Comparison of ENCODE assay signal across 7 mouse cellular contexts in genomic region chr1:54925451-54925934, GRCm38 (mm10). TPM values are rescaled to one million over a fixed set of nuclear protein-coding genes. Genes with fewer than 3 reads are reported as not detected.
A peak's percentile ranks its signal among the peaks of the same experiment; 100 is the strongest.
DNase-seq lines count a peak whose midpoint lies in the region; ATAC-seq and TF ChIP-seq lines count a peak whose summit lies in the region.

No protein-coding gene starts in this region.

- intact Hi-C loops in heart, postnatal 36 days (cut with DNase I): loop anchor here (5.0 kb wide), 1 partner anchor 673 kb away; the partner anchor contains the start of gene Ccdc150

- H3K4me2 ChIP-seq in embryonic facial prominence, embryonic 11.5 days (ENCODE audit: low read depth, low read length): peak overlapping the region; percentile 88
- peak overlapping the region; percentile 78 for H3K4me2 ChIP-seq in limb, embryonic 13.5 days (replicated peaks)
- H3K4me2 ChIP-seq in midbrain, embryonic 12.5 days (replicated peaks): peak overlapping the region; percentile 82
- H3K4me2 ChIP-seq in stomach, embryonic 16.5 days (ENCODE audit: low read depth, low read length): peak overlapping the region; percentile 89

- no peak for TF ChIP-seq RAD21 in MEL (IDR thresholded peaks at IDR 0.05; ENCODE audit: low read depth, low read length)

- H3K27me3 ChIP-seq in MEL (ENCODE audit: control insufficient read depth in 1 of 2, insufficient read depth in 2 of 2, low read length in 2 of 2): peaks cover 0 to 1% of the 10 kb centered on the region in 2 experiments; a peak in 2 of 4 replicates
- no peaks in the 10 kb centered on the region for H3K27me3 ChIP-seq in embryonic facial prominence, embryonic 11.5 days (ENCODE audit: control insufficient read depth, insufficient read depth, low read length)
- no peaks in the 10 kb centered on the region for H3K27me3 ChIP-seq in limb, embryonic 13.5 days
- H3K27me3 ChIP-seq in midbrain, embryonic 12.5 days: peaks cover 15% of the 10 kb centered on the region
- no peaks in the 10 kb centered on the region for H3K27me3 ChIP-seq in stomach, embryonic 16.5 days (ENCODE audit: control insufficient read depth, insufficient read depth, low read length)

- under 1% methylated on average over 30 of the region's 30 CpGs for WGBS in embryonic facial prominence, embryonic 11.5 days
- WGBS in limb, embryonic 13.5 days: 1% methylated on average over 29 of the region's 30 CpGs
- under 1% methylated on average over 28 of the region's 30 CpGs for WGBS in midbrain, embryonic 12.5 days
- 1% methylated on average over 28 of the region's 30 CpGs for WGBS in stomach, embryonic 16.5 days

- peak overlapping the region; percentile 55 to 75 for H3K4me3 ChIP-seq in MEL (ENCODE audit: control insufficient read depth in 1 of 2, insufficient read depth in 1 of 2, low read depth in 2 of 2, low read length in 2 of 2)
- H3K4me3 ChIP-seq in embryonic facial prominence, embryonic 11.5 days (ENCODE audit: low read depth, low read length): peak overlapping the region; percentile 83
- peak overlapping the region; percentile 88 for H3K4me3 ChIP-seq in limb, embryonic 13.5 days
- H3K4me3 ChIP-seq in midbrain, embryonic 12.5 days: peak overlapping the region; percentile 82
- peak overlapping the region; percentile 76 for H3K4me3 ChIP-seq in stomach, embryonic 16.5 days (replicated peaks; ENCODE audit: low read length)

- no peak for TF ChIP-seq CTCF in MEL (IDR thresholded peaks at IDR 0.05 in 2 of 3, conservative IDR thresholded peaks at IDR 0.05 in 1 of 3; ENCODE audit: control insufficient read depth in 1 of 3, insufficient read depth in 1 of 3, low read depth in 2 of 3, low read length in 3 of 3, poor library complexity in 1 of 3, severe bottlenecking in 1 of 3)

- no peak for ATAC-seq in embryonic facial prominence, embryonic 11.5 days (replicated peaks; ENCODE audit: insufficient number of reproducible peaks, low FRiP score, low TSS enrichment, low read depth)
- ATAC-seq in limb, embryonic 13.5 days (ENCODE audit: low FRiP score, low read depth): peak; percentile 17
- no peak; the same call in 1 of the 2 replicates for ATAC-seq in midbrain, embryonic 12.5 days (ENCODE audit: low FRiP score, low read depth)
- ATAC-seq in stomach, embryonic 16.5 days (ENCODE audit: insufficient read depth, low FRiP score): no peak; the same call in none of the 2 replicates

- peak overlapping the region; percentile 88 for H3K9ac ChIP-seq in MEL (ENCODE audit: control insufficient read depth, low read depth, low read length, poor library complexity, severe bottlenecking)
- H3K9ac ChIP-seq in embryonic facial prominence, embryonic 11.5 days (replicated peaks; ENCODE audit: low read length): peak overlapping the region; percentile 94
- peak overlapping the region; percentile 93 for H3K9ac ChIP-seq in limb, embryonic 13.5 days
- peak overlapping the region; percentile 85 for H3K9ac ChIP-seq in midbrain, embryonic 12.5 days (replicated peaks)
- H3K9ac ChIP-seq in stomach, embryonic 16.5 days (ENCODE audit: low read length): peak overlapping the region; percentile 81

- H3K36me3 ChIP-seq in MEL (ENCODE audit: control insufficient read depth in 1 of 2, insufficient read depth in 2 of 2, low read length in 2 of 2): peaks cover 0 to 18% of the 10 kb centered on the region in 2 experiments; a peak in 2 of 4 replicates
- no peaks in the 10 kb centered on the region for H3K36me3 ChIP-seq in embryonic facial prominence, embryonic 11.5 days (replicated peaks; ENCODE audit: control insufficient read depth, insufficient read depth, low read depth, low read length)
- H3K36me3 ChIP-seq in limb, embryonic 13.5 days: no peaks in the 10 kb centered on the region
- H3K36me3 ChIP-seq in midbrain, embryonic 12.5 days: no peaks in the 10 kb centered on the region
- no peaks in the 10 kb centered on the region for H3K36me3 ChIP-seq in stomach, embryonic 16.5 days (ENCODE audit: control insufficient read depth, insufficient read depth, low read length)

- no peaks in the 10 kb centered on the region for H3K79me2 ChIP-seq in MEL (ENCODE audit: control insufficient read depth, insufficient read depth, low read length, poor library complexity)

- H3K27ac ChIP-seq in MEL (ENCODE audit: control insufficient read depth, low read depth, low read length): no peak overlapping the region
- peak overlapping the region; percentile 82 for H3K27ac ChIP-seq in embryonic facial prominence, embryonic 11.5 days (replicated peaks; ENCODE audit: low read depth, low read length)
- H3K27ac ChIP-seq in limb, embryonic 13.5 days: peak overlapping the region; percentile 88
- peak overlapping the region; percentile 89 for H3K27ac ChIP-seq in midbrain, embryonic 12.5 days (replicated peaks)
- peak overlapping the region; percentile 80 for H3K27ac ChIP-seq in stomach, embryonic 16.5 days (ENCODE audit: low read length)

- H3K4me1 ChIP-seq in MEL (ENCODE audit: control insufficient read depth in 1 of 2, insufficient read depth in 2 of 2, low read length in 2 of 2): peaks cover under 1 to 22% of the 10 kb centered on the region in 2 experiments; a peak in 3 of 4 replicates
- H3K4me1 ChIP-seq in embryonic facial prominence, embryonic 11.5 days (ENCODE audit: control insufficient read depth, insufficient read depth, low read length): no peaks in the 10 kb centered on the region
- peaks cover 41% of the 10 kb centered on the region for H3K4me1 ChIP-seq in limb, embryonic 13.5 days
- H3K4me1 ChIP-seq in midbrain, embryonic 12.5 days: peaks cover 12% of the 10 kb centered on the region
- peaks cover 22% of the 10 kb centered on the region for H3K4me1 ChIP-seq in stomach, embryonic 16.5 days (ENCODE audit: control insufficient read depth, insufficient read depth, low read length)

- peak; percentile 50 for DNase-seq in CD4-positive helper T cell, adult 2 months (ENCODE audit: low read depth, low spot score)
- DNase-seq in MEL (ENCODE audit: low read depth, low spot score): peak; percentile 63
- peak; percentile 54 for DNase-seq in embryonic facial prominence, embryonic 11.5 days (ENCODE audit: low spot score)
- peak; percentile 52 to 65 for DNase-seq in heart, postnatal 36 days

- no peak for TF ChIP-seq EP300 in MEL (IDR thresholded peaks at IDR 0.05; ENCODE audit: low read depth in 1 of 2, low read length in 2 of 2)

- 0 out of 4 replicates have a peak, but pooled peaks of 1 of the 2 experiments have one; percentile 8 for TF ChIP-seq POLR2A in MEL (IDR thresholded peaks at IDR 0.05; ENCODE audit: control insufficient read depth in 1 of 2, insufficient read depth in 1 of 2, low read depth in 1 of 2, low read length in 2 of 2, poor library complexity in 1 of 2)

- no peaks in the 10 kb centered on the region for H3K9me3 ChIP-seq in MEL (replicated peaks; ENCODE audit: insufficient read depth, low read length)
- no peaks in the 10 kb centered on the region for H3K9me3 ChIP-seq in embryonic facial prominence, embryonic 11.5 days (replicated peaks; ENCODE audit: control insufficient read depth, low read length)
- no peaks in the 10 kb centered on the region for H3K9me3 ChIP-seq in limb, embryonic 13.5 days
- no peaks in the 10 kb centered on the region for H3K9me3 ChIP-seq in midbrain, embryonic 12.5 days
- no peaks in the 10 kb centered on the region for H3K9me3 ChIP-seq in stomach, embryonic 16.5 days (replicated peaks; ENCODE audit: control insufficient read depth, low read length)

TF ChIP-seq in MEL, 35 proteins besides CTCF, POLR2A, EP300 and RAD21:
- TF ChIP-seq MAX (IDR thresholded peaks at IDR 0.05; ENCODE audit: low read length): no peak
- no peak for TF ChIP-seq RCOR1 (IDR thresholded peaks at IDR 0.05; ENCODE audit: low read depth, low read length)
- TF ChIP-seq ETS1 (IDR thresholded peaks at IDR 0.05; ENCODE audit: low read depth, low read length): no peak
- no peak for TF ChIP-seq USF2 (IDR thresholded peaks at IDR 0.05; ENCODE audit: borderline replicate concordance in 1 of 2, insufficient read depth in 1 of 2, low read depth in 1 of 2, low read length in 2 of 2)
- no peak for TF ChIP-seq BHLHE40 (IDR thresholded peaks at IDR 0.05; ENCODE audit: borderline replicate concordance, low read depth, low read length)
- TF ChIP-seq MAZ (IDR thresholded peaks at IDR 0.05; ENCODE audit: low read depth, low read length): no peak

RNA-seq across cellular contexts. Expression of gene Ankrd44, which starts 0.7 kb away (rescaled TPM):
- 1.9 and 2.3 TPM in 2 replicates for total RNA-seq in MEL (2012; rRNA removed)
- polyA plus RNA-seq in MEL (2012; ENCODE audit: insufficient read depth in 1 of 2, insufficient read length in 2 of 2, low read depth in 1 of 2, low replicate concordance in 2 of 2, missing spikeins in 1 of 2): 1 to 10 TPM in 1 of 2 experiments, not detected in 1; 4.4 TPM
- 24.3 and 24.4 TPM in 2 replicates for polyA plus RNA-seq in embryonic facial prominence, embryonic 11.5 days (2014; fragmentation: Nextera tagmentation; extraction: Ambion mirVana)
- total RNA-seq in heart, postnatal 36 days (2021): 10 to 100 TPM; 13.2 to 15.7 TPM
- polyA plus RNA-seq in limb, embryonic 13.5 days (2015; fragmentation: Nextera tagmentation; extraction: Ambion mirVana): 20.3 and 23.0 TPM in 2 replicates
- 15.8 and 20.1 TPM in 2 replicates for polyA plus RNA-seq in midbrain, embryonic 12.5 days (2016; fragmentation: Nextera tagmentation; extraction: Ambion mirVana)
- polyA plus RNA-seq in stomach, embryonic 16.5 days (2015; fragmentation: Nextera tagmentation; extraction: Ambion mirVana): 13.8 and 14.5 TPM in 2 replicates
